Mouse (Mus musculus): ENCODE measurements at regions not wholly inside any gene's neighbourhood (a gene's known extent, or its start where the extent isn't known, plus 50 kb on each side); places are given as distances from the start of the nearest gene placed in this dataset.

DNA sequence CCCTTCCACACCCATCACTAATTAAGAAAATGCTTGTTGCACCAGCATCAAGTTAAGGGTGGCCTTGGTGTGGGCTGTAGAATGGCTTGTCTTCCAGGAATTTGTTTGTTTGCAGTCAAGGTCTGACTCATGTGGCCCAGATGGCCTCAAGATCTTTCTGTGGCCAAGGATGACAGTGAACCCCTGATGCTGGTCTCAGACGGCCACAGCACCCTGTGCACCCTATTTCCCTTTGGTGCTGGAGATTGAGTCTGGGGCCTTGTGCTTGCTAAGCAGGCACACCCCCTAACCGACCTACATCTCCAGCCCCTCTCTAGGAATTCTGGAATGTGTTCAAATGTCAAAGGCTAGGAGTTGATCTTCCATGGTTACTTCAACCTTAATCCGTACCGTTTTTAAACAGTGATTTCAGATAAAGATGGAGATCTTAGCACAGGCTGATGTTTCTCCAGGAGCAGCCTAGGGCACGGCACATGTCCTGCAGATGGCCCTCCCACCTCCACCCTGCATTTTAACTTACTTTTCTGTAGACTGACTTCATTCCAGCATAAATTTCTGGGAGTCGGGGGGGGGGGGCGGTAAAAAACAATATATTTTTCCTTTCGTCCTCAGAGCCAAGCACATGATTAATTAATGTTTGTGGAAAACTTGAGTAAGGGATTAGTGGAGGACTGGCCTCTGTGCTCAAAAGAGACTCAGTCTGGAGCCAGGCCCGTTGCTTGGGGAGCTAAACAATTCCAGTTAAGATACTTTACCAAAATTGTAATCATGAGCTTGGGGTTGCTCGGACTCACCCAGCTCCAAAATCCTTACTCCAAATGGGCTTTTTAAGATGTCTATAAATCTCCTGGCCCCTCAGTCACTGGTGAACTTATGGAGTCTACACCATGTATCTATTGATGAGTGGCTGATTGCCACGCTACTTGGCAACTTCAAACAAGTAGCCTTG, 95.0 kb upstream of the Supt20 start:
- DNase-seq (ENCODE audit: low read depth, low spot score) = no peak

DNA sequence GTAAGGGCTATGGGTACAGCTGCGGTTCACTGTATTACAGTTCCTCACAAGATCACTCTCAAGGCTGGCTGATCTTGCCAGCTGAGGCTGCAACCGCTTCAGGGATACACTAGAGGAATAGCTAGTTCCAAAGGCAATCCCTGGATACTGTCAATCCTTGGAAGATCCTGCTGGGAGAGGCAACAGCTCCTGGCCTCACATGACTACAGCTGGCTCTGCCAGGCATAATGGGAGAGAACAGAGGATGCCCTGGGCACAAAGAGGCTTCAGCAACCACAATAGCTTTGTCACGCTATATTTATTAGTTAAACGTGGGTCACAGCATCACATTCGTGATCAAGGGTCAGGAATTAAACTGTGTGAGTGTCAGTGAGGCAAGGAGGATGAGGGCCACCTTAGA, 94.3 kb upstream of the Supt20 start:
- no peak for DNase-seq (ENCODE audit: low read depth, low spot score)

DNA sequence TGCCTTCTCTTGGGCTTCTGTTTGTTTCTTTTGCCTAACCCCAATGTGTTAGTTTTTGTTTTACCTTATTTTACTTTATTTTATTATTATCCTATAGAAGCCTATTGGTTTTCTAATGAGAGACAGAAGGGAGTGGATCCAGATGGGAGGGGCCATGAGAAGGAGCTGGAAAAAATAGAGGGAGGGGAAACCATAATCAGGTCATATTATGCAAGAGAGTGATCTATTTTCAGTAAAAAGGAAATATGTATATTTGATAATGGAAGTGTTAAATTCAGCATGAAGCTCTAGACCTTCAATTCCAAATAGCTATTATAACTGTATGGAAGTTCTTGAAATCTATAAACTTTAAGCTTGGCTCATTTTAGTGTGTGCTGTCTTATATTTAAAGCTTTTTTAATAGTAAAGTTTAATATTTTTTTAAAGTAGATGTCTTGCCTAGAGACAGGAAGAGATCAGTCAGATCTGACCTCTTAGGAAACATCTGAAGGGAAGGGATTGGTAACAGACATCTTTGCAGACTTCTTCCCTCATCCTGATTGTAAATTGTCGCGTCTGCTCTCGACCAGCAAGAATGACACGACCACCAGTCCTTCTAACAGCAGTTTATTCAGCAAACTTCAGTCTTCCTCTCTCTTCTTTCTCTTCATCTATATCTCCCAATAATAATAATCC, 87.8 kb upstream of the Supt20 start:
- DNase-seq (ENCODE audit: low read depth, low spot score) = no peak

DNA sequence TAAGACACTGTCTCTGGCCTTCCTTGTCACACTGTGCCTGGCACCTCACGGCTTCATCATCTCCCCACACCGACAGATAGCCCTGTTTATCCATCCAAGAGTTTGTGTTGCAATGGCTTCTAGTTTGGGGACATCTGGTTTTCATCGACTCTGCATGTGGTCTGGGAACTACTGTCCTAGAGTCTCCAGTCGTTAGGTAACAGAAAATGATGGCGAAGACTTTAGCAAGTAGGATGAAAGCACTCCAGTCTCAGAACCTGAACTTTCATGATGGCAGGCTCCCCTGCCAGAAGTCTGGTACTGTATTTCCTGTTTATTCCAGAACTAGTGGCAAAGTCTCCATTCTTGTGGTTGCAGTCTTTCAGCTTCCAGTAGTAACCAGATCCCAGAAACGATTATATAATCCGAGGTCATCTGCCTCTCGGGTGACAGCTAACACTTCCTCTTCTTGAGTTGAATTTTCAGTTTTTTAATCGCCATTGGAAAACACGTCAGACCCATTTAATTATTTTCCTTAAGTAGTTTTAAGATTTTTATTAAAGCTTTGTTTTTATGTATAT, 81.1 kb upstream of the Supt20 start:
- no peak for DNase-seq (ENCODE audit: low read depth, low spot score)

DNA sequence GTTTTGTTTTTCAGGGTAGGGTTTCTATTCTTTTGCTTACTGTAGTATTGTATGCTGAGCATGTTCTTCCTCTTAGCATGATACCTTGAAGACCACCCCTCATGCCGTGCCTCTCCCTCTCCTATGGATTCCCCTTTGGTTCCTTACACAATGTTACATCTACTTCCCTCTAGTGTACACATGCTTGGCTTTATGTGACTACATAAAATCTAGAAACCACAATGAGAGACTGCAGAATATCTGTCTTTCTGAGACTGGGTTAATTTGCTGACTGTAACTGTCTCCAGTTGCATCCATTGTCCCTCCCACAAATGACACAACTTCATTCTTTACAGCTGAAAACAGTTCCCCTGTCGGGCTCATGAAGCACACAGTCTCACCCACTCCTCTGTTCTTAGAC, 78.8 kb upstream of the Supt20 start:
- no peak for DNase-seq (ENCODE audit: low read depth, low spot score)

DNA sequence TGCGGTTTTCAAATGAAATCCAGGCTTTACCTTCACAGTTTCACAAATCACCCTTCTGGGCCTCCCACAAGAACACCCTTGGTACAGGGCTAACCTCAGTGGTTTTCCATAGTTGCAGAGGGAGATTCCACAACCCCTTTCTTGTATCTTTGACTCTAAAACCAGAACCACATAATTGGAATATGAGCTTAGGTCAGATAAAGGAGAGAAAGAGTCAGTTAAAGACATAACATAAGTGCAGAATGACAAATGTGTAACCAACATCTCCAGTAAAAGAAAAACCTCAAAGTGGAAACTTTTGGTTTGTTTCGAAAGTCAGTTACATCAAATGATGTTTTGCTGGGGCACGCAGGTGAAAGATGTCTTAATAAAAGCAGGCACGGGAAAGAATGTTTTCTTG, 75.3 kb upstream of the Supt20 start:
- DNase-seq (ENCODE audit: low read depth, low spot score) = no peak

DNA sequence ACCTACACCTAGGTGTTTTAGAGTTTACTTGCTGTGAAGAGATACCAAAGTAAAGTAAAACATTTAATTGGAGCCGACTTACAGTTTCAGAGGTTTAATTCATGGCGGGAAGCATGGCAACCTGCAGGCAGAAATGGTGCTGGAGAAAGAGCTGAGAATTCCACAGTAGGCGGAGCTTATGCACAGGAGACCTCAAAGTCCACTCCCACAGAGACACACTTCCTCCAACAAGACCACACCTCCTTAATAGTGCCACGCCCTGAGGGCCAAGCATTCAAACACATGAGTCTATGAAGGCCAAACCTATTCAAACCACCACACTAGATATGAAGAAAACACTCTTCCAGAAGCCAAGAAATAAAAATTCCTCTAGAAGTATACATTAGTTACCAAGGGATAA, 74.3 kb upstream of the Supt20 start:
- no peak for DNase-seq (ENCODE audit: low read depth, low spot score)

DNA sequence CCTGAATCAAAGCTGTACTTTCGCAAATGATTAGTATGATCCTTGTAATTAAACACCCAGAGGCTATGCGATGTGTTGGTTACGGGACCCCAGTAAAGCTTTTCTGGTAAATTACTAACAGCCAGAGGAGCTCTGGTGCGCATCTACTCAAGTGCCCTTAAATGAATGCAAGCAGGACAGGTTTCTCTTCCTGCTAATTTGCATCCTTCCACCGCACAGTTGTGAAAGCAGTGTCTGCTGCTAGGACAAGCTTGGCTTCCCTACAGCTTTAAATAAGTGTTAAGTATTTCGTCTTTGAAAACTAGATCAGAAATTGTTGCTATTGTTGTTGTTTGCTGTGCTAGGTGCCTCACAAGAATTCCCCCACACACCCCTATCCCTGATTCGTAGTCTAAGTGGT, 62.4 kb upstream of the Supt20 start:
- DNase-seq (ENCODE audit: low read depth, low spot score) = no peak

DNA sequence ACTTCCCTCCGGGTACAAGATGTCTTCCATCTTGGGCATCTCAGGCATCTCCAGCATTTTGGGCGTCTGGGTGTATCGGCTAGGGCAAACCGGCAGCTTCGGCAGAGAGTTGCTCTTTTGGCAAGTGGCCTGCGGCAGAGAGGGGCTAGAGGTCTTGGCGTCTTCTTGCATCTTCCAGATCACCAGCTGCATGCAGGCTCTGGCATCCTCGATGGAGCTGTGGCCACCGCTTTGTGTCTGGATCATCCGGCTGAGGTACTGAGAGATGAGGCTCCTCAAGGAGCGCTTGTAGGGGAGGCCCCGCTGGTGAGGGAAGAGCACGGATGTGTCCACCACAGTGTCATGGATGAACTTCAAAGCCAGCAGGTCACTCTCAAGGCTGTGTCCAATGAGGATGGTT, 59.9 kb upstream of the Supt20 start:
- DNase-seq (ENCODE audit: low read depth, low spot score) = no peak

DNA sequence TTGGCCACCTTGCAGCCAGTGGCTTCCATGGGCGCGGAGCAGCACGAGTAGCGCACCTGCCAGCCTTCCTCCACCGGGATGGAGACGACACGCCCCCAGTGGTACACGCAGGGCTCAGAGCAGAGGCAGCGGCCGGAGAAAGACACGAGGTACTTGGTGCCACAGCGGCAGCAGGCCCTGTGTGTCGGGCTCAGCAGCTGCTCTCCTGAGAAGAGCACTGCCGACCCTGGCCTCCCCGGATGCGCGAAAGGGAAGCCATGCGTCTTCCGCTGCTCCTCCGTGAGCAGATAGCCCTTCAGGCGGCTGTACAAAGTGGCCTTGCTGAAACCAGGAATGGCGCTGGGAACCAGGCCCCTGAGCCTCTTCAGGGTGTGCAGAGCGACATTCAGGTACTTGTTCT, 59.2 kb upstream of the Supt20 start:
- no peak for DNase-seq (ENCODE audit: low read depth, low spot score)

DNA sequence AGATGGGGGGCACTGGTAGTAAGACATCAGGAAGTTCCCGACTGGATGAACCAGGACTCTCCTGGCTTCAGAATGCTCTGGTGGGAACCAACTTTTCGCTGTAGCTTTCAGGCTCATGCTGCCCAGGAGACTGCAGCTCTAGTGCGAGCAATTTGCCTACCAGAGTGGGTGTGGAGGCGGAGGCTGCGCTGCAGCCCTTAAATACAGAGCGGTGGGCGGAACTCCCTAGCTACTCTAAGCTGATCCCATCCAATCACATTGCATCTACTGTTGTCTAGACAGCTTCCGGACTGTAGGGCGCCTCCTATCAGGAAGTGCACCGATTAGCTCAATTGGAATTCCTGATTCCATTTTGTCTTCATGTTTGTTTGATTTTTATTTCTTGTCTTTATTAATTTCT, 58.2 kb upstream of the Supt20 start:
- DNase-seq (ENCODE audit: low read depth, low spot score) = no peak
